ENCODE assay signal across 15 mouse cellular contexts in the genomic region with DNA sequence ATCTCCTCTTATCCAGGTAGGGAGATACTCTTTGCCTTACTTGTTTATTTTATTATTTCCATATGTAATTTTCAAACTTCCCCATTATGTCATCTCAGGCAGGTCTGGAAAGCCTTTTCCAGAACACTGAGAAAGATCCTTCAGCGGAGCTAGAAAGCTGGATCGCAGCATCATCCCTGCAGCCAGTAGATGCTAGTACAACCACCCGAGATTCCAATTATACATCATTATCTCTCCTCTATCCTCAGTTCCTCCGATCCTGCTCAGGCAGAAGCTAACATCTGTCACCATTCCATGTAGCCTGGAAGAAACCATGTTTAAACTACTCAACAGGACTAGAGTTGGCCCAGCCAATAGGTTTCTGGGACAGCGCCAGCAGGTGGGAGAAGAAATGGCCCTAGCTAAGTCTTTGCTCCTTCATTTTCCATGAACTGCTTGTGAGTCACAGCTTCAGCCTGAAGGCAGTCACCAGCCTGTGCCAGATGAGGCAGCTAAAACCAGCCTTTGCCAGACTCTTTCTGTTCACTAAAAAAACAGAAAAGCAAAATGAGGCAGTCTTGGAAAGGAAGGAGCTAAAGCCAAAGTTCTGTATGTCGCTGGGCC.
A peak's percentile ranks its signal among the peaks of the same experiment; 100 is the strongest.
DNase-seq lines count a peak whose midpoint lies in the region; ATAC-seq lines count a peak whose summit lies in the region.
"Had no signal": no experiment of that assay in that cellular context is flagged by ENCODE, and none has a peak within 500 bp of the region (broad histone marks: within the 10 kb centered on the region; RNA-seq: fewer than 3 reads in every experiment).

No protein-coding gene starts in this region.

- intact Hi-C loops in left cerebral cortex, postnatal 10 days (cut with DNase I) = no loop called here

- ATAC-seq in granulocyte monocyte progenitor cell, adult 5-6 weeks (replicated peaks; ENCODE audit: poor library complexity, severe bottlenecking) = no peak
- ATAC-seq: intestine, embryonic 15.5 days; liver, embryonic 12.5 days; midbrain, embryonic 16.5 days had no signal

- peak; percentile 27 to 41 for DNase-seq in cerebellum, postnatal 10 days
- no peak for DNase-seq in cerebellum, adult 11-12 months
- DNase-seq in layer of hippocampus, adult 8-10 months (ENCODE audit: low spot score in 2 of 2) = peak; percentile 13 to 25
- DNase-seq in layer of hippocampus, postnatal 10 days (ENCODE audit: low spot score in 2 of 2) = no peak
- peak; percentile 36 to 42 for DNase-seq in left cerebral cortex, postnatal 10 days (ENCODE audit: extremely low spot score in 1 of 2, low spot score in 2 of 2)
- peak; percentile 72 for DNase-seq in right cerebral cortex, postnatal 25 days
- no peak for DNase-seq in thymus, postnatal 0 days (ENCODE audit: low spot score)
- DNase-seq: heart, adult 18-20 months; heart, postnatal 14 days; kidney, postnatal 25 days; lung, postnatal 36 days had no signal

Comparison
In these comparisons a context has a peak if more than half of its experiments do, and no peak if none do; other contexts are left out.
1. DNase-seq: peak in cerebellum, postnatal 10 days (2 of 2), layer of hippocampus, adult 8-10 months (2 of 2), left cerebral cortex, postnatal 10 days (2 of 2) and right cerebral cortex, postnatal 25 days (single experiment); none in cerebellum, adult 11-12 months (single experiment), layer of hippocampus, postnatal 10 days (0 of 2) and thymus, postnatal 0 days (single experiment).